Mouse (Mus musculus): ENCODE results near the gene Slc35e1. TPM values are rescaled to one million over a fixed set of nuclear protein-coding genes. Genes with fewer than 3 reads are reported as not detected.

Slc35e1 gene
- polyA plus RNA-seq, 1 experiment from 2014 or later = 5.8 TPM

DNA sequence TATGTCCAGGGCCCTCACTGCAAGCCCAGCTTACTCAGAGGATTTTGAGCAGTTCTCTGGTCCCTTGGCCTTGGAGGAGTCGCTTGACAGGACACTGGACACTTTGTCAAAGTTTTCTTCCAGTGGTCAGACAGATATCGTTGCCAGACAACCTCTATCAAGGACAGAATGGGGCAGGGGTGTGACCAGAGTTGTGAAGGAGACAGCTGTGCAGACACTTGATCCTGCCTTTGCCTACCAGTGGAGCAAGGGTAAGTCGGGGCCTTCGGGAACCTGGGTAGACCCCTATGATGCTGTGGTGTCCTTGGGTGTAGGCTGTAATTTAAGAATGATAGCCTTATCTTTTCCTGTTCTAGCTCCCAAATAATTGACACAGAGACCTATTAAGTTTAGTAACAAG is 37.1 kb downstream of the Slc35e1 start:
- Histone ChIP-seq H3K27me3 (ENCODE audit: insufficient read depth, low read length) (no peaks in the 10 kb centered on the region), H3K9me3 (ENCODE audit: low read length) (peaks cover 6% of the 10 kb centered on the region; the same call in 1 of the 2 replicates), H3K4me2 (ENCODE audit: low read depth, low read length) (no peak overlapping the region), H3K36me3 (replicated peaks; ENCODE audit: insufficient read depth, low read length) (peaks cover 31% of the 10 kb centered on the region), H3K4me1 (ENCODE audit: insufficient read depth) (no peaks in the 10 kb centered on the region), H3K4me3 (ENCODE audit: low read depth, low read length) (no peak overlapping the region), H3K9ac (replicated peaks) (no peak overlapping the region), H3K27ac (ENCODE audit: low read depth) (no peak overlapping the region)
- ATAC-seq (no peak), DNase-seq (no peak)
- TF ChIP-seq EP300 (IDR thresholded peaks at IDR 0.05; ENCODE audit: low read depth) = no peak
- TF ChIP-seq CTCF (IDR thresholded peaks at IDR 0.05; ENCODE audit: low read depth) = no peak
- WGBS (ENCODE audit: insufficient replicate concordance) = 91% methylated on average over 4 of the region's 4 CpGs

DNA sequence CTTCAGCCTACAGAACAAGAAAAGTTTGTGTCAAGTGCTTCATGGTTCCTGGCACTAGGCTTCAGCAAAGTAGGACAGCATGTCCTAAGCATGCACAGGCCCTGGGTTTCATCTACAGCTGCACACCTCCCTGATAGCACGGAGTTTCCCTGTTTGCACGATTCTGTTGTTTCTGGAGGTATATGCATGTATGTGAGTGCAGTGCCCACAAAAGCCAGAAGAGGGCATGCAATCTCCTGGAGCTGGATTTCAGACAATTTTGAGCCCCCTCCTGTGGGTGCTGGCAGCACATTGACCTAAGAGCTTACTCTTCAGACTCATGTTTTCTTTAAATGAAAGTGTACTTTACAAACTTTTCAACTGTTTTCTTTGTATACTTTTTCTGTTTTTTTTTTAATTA is 38.5 kb downstream of the Slc35e1 start:
- Histone ChIP-seq H3K36me3 (replicated peaks; ENCODE audit: insufficient read depth, low read length) (peaks cover 27% of the 10 kb centered on the region), H3K4me3 (ENCODE audit: low read depth, low read length) (no peak overlapping the region), H3K27me3 (ENCODE audit: insufficient read depth, low read length) (no peaks in the 10 kb centered on the region), H3K4me2 (ENCODE audit: low read depth, low read length) (no peak overlapping the region), H3K9ac (replicated peaks) (no peak overlapping the region), H3K27ac (ENCODE audit: low read depth) (no peak overlapping the region), H3K4me1 (ENCODE audit: insufficient read depth) (no peaks in the 10 kb centered on the region), H3K9me3 (ENCODE audit: low read length) (peaks cover 6% of the 10 kb centered on the region; the same call in 1 of the 2 replicates)
- ATAC-seq (no peak), DNase-seq (no peak)
- WGBS (ENCODE audit: insufficient replicate concordance) = 91% methylated on average over 2 of the region's 2 CpGs
- TF ChIP-seq CTCF (IDR thresholded peaks at IDR 0.05; ENCODE audit: low read depth) = 0 out of 2 replicates have a peak, but pooled peaks have one; percentile 12
- no peak for TF ChIP-seq EP300 (IDR thresholded peaks at IDR 0.05; ENCODE audit: low read depth)

DNA sequence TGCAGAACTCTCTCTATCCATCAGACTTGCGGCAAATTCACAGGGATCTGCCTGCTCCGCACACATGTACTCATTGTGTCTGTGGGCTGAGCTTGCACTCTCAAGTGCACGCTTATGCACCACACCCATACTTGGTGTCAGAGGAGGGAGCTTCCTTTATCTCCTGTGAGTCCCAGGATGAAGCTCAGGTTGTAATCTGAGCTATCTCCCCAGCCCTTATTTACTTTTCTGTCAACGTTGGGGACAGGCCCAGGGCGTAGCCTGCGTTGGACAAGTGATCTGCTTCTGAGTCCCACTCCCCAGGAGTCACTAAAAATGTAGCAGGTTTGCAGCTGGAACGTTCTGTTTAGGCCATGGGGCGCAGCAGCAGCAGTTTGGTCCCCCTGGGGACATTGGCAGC is 40.9 kb downstream of the Slc35e1 start:
- no peak overlapping the region for H3K27ac ChIP-seq (ENCODE audit: low read depth)

DNA sequence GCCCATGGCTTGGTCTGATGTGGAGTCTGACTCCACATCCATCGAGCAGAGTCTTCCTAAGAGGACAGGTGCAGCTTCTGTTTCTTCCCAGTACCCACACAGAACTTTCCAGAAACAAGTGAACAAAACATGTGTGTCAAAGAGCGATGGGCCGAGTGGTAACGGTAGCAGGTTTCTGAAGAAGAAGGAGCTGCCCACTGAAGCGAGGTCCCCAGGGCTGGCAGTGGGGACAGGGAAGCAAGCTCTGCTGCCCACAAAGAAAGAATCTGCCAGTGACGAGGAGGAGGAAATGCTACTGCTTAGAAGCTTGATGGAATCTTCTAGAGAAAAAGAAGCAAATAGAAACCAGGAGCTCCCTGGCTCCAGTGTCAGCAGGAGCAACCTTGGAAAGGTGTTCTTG is 47.3 kb downstream of the Slc35e1 start:
- H3K9ac ChIP-seq (replicated peaks) = no peak overlapping the region
- H3K27me3 ChIP-seq (ENCODE audit: insufficient read depth, low read length) = no peaks in the 10 kb centered on the region
- H3K4me1 ChIP-seq (ENCODE audit: insufficient read depth) = peaks cover 10% of the 10 kb centered on the region; the same call in 1 of the 2 replicates
- no peak overlapping the region for H3K4me2 ChIP-seq (ENCODE audit: low read depth, low read length)
- 0 out of 2 replicates have a peak, but pooled peaks cover 5% of the 10 kb centered on the region for H3K36me3 ChIP-seq (replicated peaks; ENCODE audit: insufficient read depth, low read length)
- TF ChIP-seq EP300 (IDR thresholded peaks at IDR 0.05; ENCODE audit: low read depth) = no peak
- no peak for TF ChIP-seq CTCF (IDR thresholded peaks at IDR 0.05; ENCODE audit: low read depth)
- no peak overlapping the region for H3K4me3 ChIP-seq (ENCODE audit: low read depth, low read length)
- no peak for ATAC-seq
- WGBS (ENCODE audit: insufficient replicate concordance) = 76% methylated on average over 6 of the region's 6 CpGs
- no peak for DNase-seq
- peak overlapping the region; percentile 64 for H3K27ac ChIP-seq (ENCODE audit: low read depth)
- H3K9me3 ChIP-seq (ENCODE audit: low read length) = no peaks in the 10 kb centered on the region

More for the DNA sequence above, 40.9 kb downstream of the Slc35e1 start:
- no peak overlapping the region for H3K9ac ChIP-seq (replicated peaks)
- 58% methylated on average over 8 of the region's 8 CpGs for WGBS (ENCODE audit: insufficient replicate concordance)
- H3K4me1 ChIP-seq (ENCODE audit: insufficient read depth) = no peaks in the 10 kb centered on the region
- peaks cover 6% of the 10 kb centered on the region; the same call in 1 of the 2 replicates for H3K9me3 ChIP-seq (ENCODE audit: low read length)
- H3K4me3 ChIP-seq (ENCODE audit: low read depth, low read length) = no peak overlapping the region
- no peaks in the 10 kb centered on the region for H3K27me3 ChIP-seq (ENCODE audit: insufficient read depth, low read length)
- H3K36me3 ChIP-seq (replicated peaks; ENCODE audit: insufficient read depth, low read length) = peaks cover 23% of the 10 kb centered on the region
- no peak overlapping the region for H3K4me2 ChIP-seq (ENCODE audit: low read depth, low read length)
- DNase-seq (no peak), ATAC-seq (no peak)
- TF ChIP-seq CTCF (IDR thresholded peaks at IDR 0.05; ENCODE audit: low read depth) (no peak), EP300 (IDR thresholded peaks at IDR 0.05; ENCODE audit: low read depth) (no peak)

DNA sequence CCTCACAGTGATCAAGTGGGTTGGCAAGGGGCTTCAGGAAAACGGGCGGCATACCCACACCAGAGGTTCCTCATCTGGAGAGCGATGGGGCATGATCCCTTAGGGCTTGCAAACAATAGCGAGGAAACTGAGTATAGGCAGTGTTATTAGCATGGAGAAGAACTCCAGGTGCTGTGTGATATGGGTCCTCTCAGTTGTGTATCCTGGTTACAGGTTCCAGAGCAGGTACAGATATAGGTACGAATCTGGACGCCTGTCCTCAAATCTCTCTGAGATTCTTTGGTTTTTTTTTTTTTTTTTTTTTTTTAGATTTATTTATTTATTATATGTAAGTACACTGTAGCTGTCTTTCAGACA is 48.4 kb downstream of the Slc35e1 start:
- 33% methylated on average over 6 of the region's 6 CpGs for WGBS (ENCODE audit: insufficient replicate concordance)
- Histone ChIP-seq H3K27me3 (ENCODE audit: insufficient read depth, low read length) (no peaks in the 10 kb centered on the region), H3K27ac (ENCODE audit: low read depth) (0 out of 2 replicates have a peak overlapping the region, but pooled peaks have one; percentile 31)

DNA sequence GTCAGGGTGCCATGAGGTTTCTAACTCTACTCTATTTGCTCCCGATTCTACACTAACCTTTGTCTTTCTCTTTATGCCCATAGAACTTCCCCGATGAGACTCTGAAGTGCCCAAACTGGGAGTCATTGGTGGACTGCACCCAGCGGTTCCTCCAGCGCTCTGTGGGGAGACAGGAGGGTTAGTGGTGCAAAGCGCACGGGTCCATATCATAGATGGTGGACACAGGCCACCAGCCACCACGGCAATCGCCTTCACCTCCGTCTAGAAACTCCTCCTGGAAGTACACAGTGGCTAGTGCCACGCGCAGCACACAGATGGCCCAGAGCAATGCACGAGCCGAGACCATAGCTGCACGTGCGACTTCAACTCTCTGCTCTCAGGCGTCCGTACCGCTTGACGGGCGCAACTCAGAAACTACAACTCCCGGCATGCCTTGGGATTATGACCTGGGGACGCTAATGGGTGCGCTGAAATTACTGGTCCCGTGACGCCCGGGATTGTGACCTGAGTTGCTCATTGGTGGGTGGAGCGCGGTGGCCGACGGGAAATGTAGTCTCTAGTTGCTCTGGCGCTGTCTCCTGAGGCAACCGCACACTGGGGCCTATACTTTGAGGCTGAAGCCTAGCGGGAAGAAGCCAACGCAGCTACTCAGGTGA is 48.9 kb downstream of the Slc35e1 start, which contains the start of the genes Calr3 and 1700030K09Rik:
Gene Calr3, minus strand, starts transcription at position 533 of the 656 bp plus-strand sequence.
Gene 1700030K09Rik, plus strand, starts transcription at position 543 of the 656 bp plus-strand sequence.
- H3K27ac ChIP-seq (ENCODE audit: low read depth) = peak within 1 kb of the TSS; percentile 64
- H3K9me3 ChIP-seq (ENCODE audit: low read length) = no peaks in the 10 kb centered on the region
- DNase-seq (peak; percentile 98), ATAC-seq (peak; percentile 99)
- no peak for TF ChIP-seq CTCF (IDR thresholded peaks at IDR 0.05; ENCODE audit: low read depth)
- no peak for TF ChIP-seq EP300 (IDR thresholded peaks at IDR 0.05; ENCODE audit: low read depth)
- H3K27me3 ChIP-seq (ENCODE audit: insufficient read depth, low read length) = no peaks in the 10 kb centered on the region
- WGBS (ENCODE audit: insufficient replicate concordance) = 5% methylated on average over 34 of the region's 34 CpGs
- H3K36me3 ChIP-seq (replicated peaks; ENCODE audit: insufficient read depth, low read length) = no peaks in the 10 kb centered on the region
- H3K4me1 ChIP-seq (ENCODE audit: insufficient read depth) = peaks cover 10% of the 10 kb centered on the region; the same call in 1 of the 2 replicates
- H3K4me3 ChIP-seq (ENCODE audit: low read depth, low read length) = peak within 1 kb of the TSS; percentile 47
- peak within 1 kb of the TSS; percentile 90 for H3K4me2 ChIP-seq (ENCODE audit: low read depth, low read length)
- peak within 1 kb of the TSS; percentile 67 for H3K9ac ChIP-seq (replicated peaks)

More for the DNA sequence above, 48.4 kb downstream of the Slc35e1 start:
- DNase-seq (no peak), ATAC-seq (peak; percentile 43)
- H3K4me1 ChIP-seq (ENCODE audit: insufficient read depth) = peaks cover 10% of the 10 kb centered on the region; the same call in 1 of the 2 replicates
- peak overlapping the region; percentile 90 for H3K4me2 ChIP-seq (ENCODE audit: low read depth, low read length)
- H3K36me3 ChIP-seq (replicated peaks; ENCODE audit: insufficient read depth, low read length) = no peaks in the 10 kb centered on the region
- H3K9ac ChIP-seq (replicated peaks) = peak overlapping the region; percentile 67
- TF ChIP-seq CTCF (IDR thresholded peaks at IDR 0.05; ENCODE audit: low read depth) (no peak), EP300 (IDR thresholded peaks at IDR 0.05; ENCODE audit: low read depth) (no peak)
- peak overlapping the region; percentile 47; the same call in 1 of the 2 replicates for H3K4me3 ChIP-seq (ENCODE audit: low read depth, low read length)
- no peaks in the 10 kb centered on the region for H3K9me3 ChIP-seq (ENCODE audit: low read length)
